8 mouse cellular contexts compared by ENCODE assay signal in genomic region chr14:20478801-20479200, GRCm38 (mm10). TPM values are rescaled to one million over a fixed set of nuclear protein-coding genes. Genes with fewer than 3 reads are reported as not detected.
DNase-seq lines count a peak whose midpoint lies in the region.

No protein-coding gene starts in this region.

- DNase-seq in urinary bladder, postnatal 14 days (ENCODE audit: low spot score), result peak; percentile 58
- no peak for DNase-seq in urinary bladder, postnatal 4 days (ENCODE audit: low spot score in 2 of 2)
- DNase-seq in embryo, embryonic 9.5 days (ENCODE audit: extremely low spot score), result peak; percentile 17
- peak; percentile 77 to 87 for DNase-seq in heart, adult 9 months (ENCODE audit: low spot score in 2 of 2)
- DNase-seq in kidney, adult 9 months, result peak; percentile 57
- peak; percentile 66 for DNase-seq in lung, postnatal 10 days
- DNase-seq in spleen, postnatal 36 days (ENCODE audit: low spot score in 2 of 2), result peak; percentile 52 to 54
- no peak for DNase-seq in layer of hippocampus, postnatal 25 days (ENCODE audit: extremely low spot score in 1 of 2, low spot score in 1 of 2)

RNA-seq across cellular contexts. Expression of gene Anxa7, which starts 1.1 kb away (rescaled TPM):
- 10 to 100 TPM; 54.9 to 57.1 TPM for total RNA-seq in layer of hippocampus, postnatal 25 days (2021)

RNA-seq across cellular contexts. Expression of gene Mss51, which starts 17.9 kb away (rescaled TPM):
- total RNA-seq in layer of hippocampus, postnatal 25 days (2021), result under 1 TPM; 0.66 to 0.85 TPM

RNA-seq across cellular contexts. Expression of gene Cfap70, which starts 26.8 kb away (rescaled TPM):
- under 1 TPM; 0.62 to 0.82 TPM for total RNA-seq in layer of hippocampus, postnatal 25 days (2021)

Comparison
In these comparisons a context has a peak if more than half of its experiments do, and no peak if none do; other contexts are left out.
1. DNase-seq: peak in urinary bladder, postnatal 14 days (single experiment), embryo, embryonic 9.5 days (single experiment), heart, adult 9 months (2 of 2), kidney, adult 9 months (single experiment), lung, postnatal 10 days (single experiment) and spleen, postnatal 36 days (2 of 2); none in urinary bladder, postnatal 4 days (0 of 2) and layer of hippocampus, postnatal 25 days (0 of 2).